Mouse (Mus musculus) forebrain, embryonic 12.5 days (tissue): ENCODE data around the gene Cfap161. TPM values are rescaled to one million over a fixed set of nuclear protein-coding genes. Genes with fewer than 3 reads are reported as not detected.

Source experiments
- ATAC-seq: fragments of 200-750 bp; cut with Nextera tagmentation; 2 replicates; pipeline ENCODE4 v1.8.0; 2017; ENCODE audit warnings: moderate TSS enrichment; ENCODE audit not compliant: low FRiP score
- H3K27ac ChIP-seq: fragments of 300-500 bp; sonication (generic); 2 replicates; pipeline ENCODE4 v1.5.1; 2016; ENCODE audit warnings: mild to moderate bottlenecking
- H3K27me3 ChIP-seq: fragments of 300-500 bp; sonication (generic); 2 replicates; pipeline ENCODE4 v1.6.1; 2016; ENCODE audit warnings: mild to moderate bottlenecking
- H3K36me3 ChIP-seq: fragments of 300-500 bp; sonication (generic); replicated peaks from 2 replicates; pipeline ENCODE4 v1.6.1; 2016; ENCODE audit warnings: mild to moderate bottlenecking
- H3K4me1 ChIP-seq: fragments of 300-500 bp; sonication (generic); 2 replicates; pipeline ENCODE4 v1.6.1; 2016
- H3K4me2 ChIP-seq: fragments of 300-500 bp; sonication (generic); 2 replicates; pipeline ENCODE4 v1.6.1; 2016; ENCODE audit warnings: mild to moderate bottlenecking, moderate library complexity
- H3K4me3 ChIP-seq: fragments of 300-500 bp; sonication (generic); replicated peaks from 2 replicates; pipeline ENCODE4 v1.5.1; 2016; ENCODE audit warnings: mild to moderate bottlenecking
- H3K9ac ChIP-seq: fragments of 300-500 bp; sonication (generic); 2 replicates; pipeline ENCODE4 v1.6.1; 2016; ENCODE audit warnings: mild to moderate bottlenecking
- H3K9me3 ChIP-seq: fragments of 300-500 bp; sonication (generic); 2 replicates; pipeline ENCODE4 v1.6.1; 2016
- WGBS: fragments of 180-500 bp; shearing (Covaris S2); methylation state at CpG from one replicate; pipeline ENCODE4 v1.1.7; 2016; 5-methylcytosine and 5-hydroxymethylcytosine counted together
- polyA plus RNA-seq: library from polyadenylated mRNA; unstranded; fragments of >200 nt; fragmentation: Nextera tagmentation; extraction: Ambion mirVana; gene quantifications from 2 replicates; pipeline ENCODE4 v1.2.1, GENCODE M21; 2016

The Cfap161 gene
- polyA plus RNA-seq, 1 experiment from 2014 or later, result 0.49 TPM

GRCm38 (mm10) chr7:83736341-83737115 is 58.2 kb downstream of the Cfap161 start:
- no peak for ATAC-seq
- WGBS, result 90% methylated on average over 6 of the region's 6 CpGs

GRCm38 (mm10) chr7:83735108-83735781 is 59.4 kb downstream of the Cfap161 start:
- Histone ChIP-seq H3K9ac (no peak overlapping the region), H3K27me3 (no peaks in the 10 kb centered on the region), H3K4me3 (no peak overlapping the region), H3K36me3 (no peaks in the 10 kb centered on the region), H3K27ac (no peak overlapping the region), H3K4me2 (no peak overlapping the region), H3K9me3 (no peaks in the 10 kb centered on the region), H3K4me1 (no peaks in the 10 kb centered on the region)
- 88% methylated on average over 7 of the region's 7 CpGs for WGBS
- no peak for ATAC-seq

More at GRCm38 (mm10) chr7:83736341-83737115, 58.2 kb downstream of the Cfap161 start:
- no peak overlapping the region for H3K9ac ChIP-seq
- H3K4me2 ChIP-seq, result no peak overlapping the region
- H3K4me3 ChIP-seq, result no peak overlapping the region
- no peaks in the 10 kb centered on the region for H3K36me3 ChIP-seq
- no peaks in the 10 kb centered on the region for H3K9me3 ChIP-seq
- no peak overlapping the region for H3K27ac ChIP-seq
- H3K4me1 ChIP-seq, result no peaks in the 10 kb centered on the region
- no peaks in the 10 kb centered on the region for H3K27me3 ChIP-seq

GRCm38 (mm10) chr7:83734671-83735082 is 60.0 kb downstream of the Cfap161 start:
- ATAC-seq, result no peak
- 68% methylated on average over 6 of the region's 6 CpGs for WGBS
- Histone ChIP-seq H3K9ac (no peak overlapping the region), H3K9me3 (no peaks in the 10 kb centered on the region), H3K4me3 (no peak overlapping the region), H3K4me1 (no peaks in the 10 kb centered on the region), H3K4me2 (no peak overlapping the region), H3K36me3 (no peaks in the 10 kb centered on the region), H3K27me3 (no peaks in the 10 kb centered on the region), H3K27ac (no peak overlapping the region)

GRCm38 (mm10) chr7:83734246-83734645 is 60.4 kb downstream of the Cfap161 start:
- Histone ChIP-seq H3K4me1 (no peaks in the 10 kb centered on the region), H3K9ac (no peak overlapping the region), H3K4me2 (no peak overlapping the region), H3K27me3 (no peaks in the 10 kb centered on the region), H3K27ac (no peak overlapping the region), H3K4me3 (no peak overlapping the region), H3K36me3 (no peaks in the 10 kb centered on the region), H3K9me3 (no peaks in the 10 kb centered on the region)
- ATAC-seq, result no peak
- 84% methylated on average over 3 of the region's 3 CpGs for WGBS

GRCm38 (mm10) chr7:83732781-83733180 is 61.9 kb downstream of the Cfap161 start:
- H3K9me3 ChIP-seq, result no peaks in the 10 kb centered on the region
- no peaks in the 10 kb centered on the region for H3K4me1 ChIP-seq
- H3K4me3 ChIP-seq, result no peak overlapping the region
- H3K4me2 ChIP-seq, result no peak overlapping the region
- H3K36me3 ChIP-seq, result no peaks in the 10 kb centered on the region
- 96% methylated on average over 3 of the region's 3 CpGs for WGBS
- no peak for ATAC-seq
- no peaks in the 10 kb centered on the region for H3K27me3 ChIP-seq
- no peak overlapping the region for H3K9ac ChIP-seq
- no peak overlapping the region for H3K27ac ChIP-seq

- H3K27me3 ChIP-seq, result no peaks in the 10 kb centered on the region
- 85% methylated on average over 15 of the region's 15 CpGs for WGBS
- H3K27ac ChIP-seq, result no peak overlapping the region
- H3K4me3 ChIP-seq, result no peak overlapping the region
- no peaks in the 10 kb centered on the region for H3K4me1 ChIP-seq
- no peak overlapping the region for H3K9ac ChIP-seq
- no peaks in the 10 kb centered on the region for H3K9me3 ChIP-seq
- H3K4me2 ChIP-seq, result no peak overlapping the region
- no peaks in the 10 kb centered on the region for H3K36me3 ChIP-seq
- ATAC-seq, result no peak
These were observed 62.6 kb downstream of the Cfap161 start for GRCm38 (mm10) chr7:83731961-83732666.

- no peaks in the 10 kb centered on the region for H3K27me3 ChIP-seq
- no peak overlapping the region for H3K4me3 ChIP-seq
- no peak for ATAC-seq
- H3K36me3 ChIP-seq, result no peaks in the 10 kb centered on the region
- no peak overlapping the region for H3K27ac ChIP-seq
- no peaks in the 10 kb centered on the region for H3K9me3 ChIP-seq
- 86% methylated on average over 6 of the region's 6 CpGs for WGBS
- H3K4me1 ChIP-seq, result no peaks in the 10 kb centered on the region
- no peak overlapping the region for H3K4me2 ChIP-seq
- H3K9ac ChIP-seq, result no peak overlapping the region
These were observed 63.4 kb downstream of the Cfap161 start for GRCm38 (mm10) chr7:83731297-83731696.

GRCm38 (mm10) chr7:83726936-83727632 is 67.6 kb downstream of the Cfap161 start:
- no peak overlapping the region for H3K4me3 ChIP-seq
- no peak for ATAC-seq
- H3K36me3 ChIP-seq, result no peaks in the 10 kb centered on the region
- H3K27ac ChIP-seq, result no peak overlapping the region
- 78% methylated on average over 5 of the region's 5 CpGs for WGBS
- no peak overlapping the region for H3K4me2 ChIP-seq
- H3K9ac ChIP-seq, result no peak overlapping the region
- H3K27me3 ChIP-seq, result no peaks in the 10 kb centered on the region
- no peaks in the 10 kb centered on the region for H3K4me1 ChIP-seq
- no peaks in the 10 kb centered on the region for H3K9me3 ChIP-seq

- ATAC-seq, result no peak
- Histone ChIP-seq H3K27ac (no peak overlapping the region), H3K4me1 (no peaks in the 10 kb centered on the region), H3K4me2 (no peak overlapping the region), H3K9me3 (no peaks in the 10 kb centered on the region), H3K9ac (no peak overlapping the region), H3K27me3 (no peaks in the 10 kb centered on the region), H3K36me3 (no peaks in the 10 kb centered on the region), H3K4me3 (no peak overlapping the region)
These were observed 68.9 kb downstream of the Cfap161 start for GRCm38 (mm10) chr7:83725801-83726200.

- Histone ChIP-seq H3K27ac (no peak overlapping the region), H3K4me3 (no peak overlapping the region), H3K36me3 (no peaks in the 10 kb centered on the region), H3K9ac (no peak overlapping the region), H3K4me1 (no peaks in the 10 kb centered on the region), H3K9me3 (no peaks in the 10 kb centered on the region), H3K4me2 (no peak overlapping the region), H3K27me3 (no peaks in the 10 kb centered on the region)
- no peak for ATAC-seq
- 74% methylated on average over 2 of the region's 2 CpGs for WGBS
These were observed 70.1 kb downstream of the Cfap161 start for GRCm38 (mm10) chr7:83724541-83724940.
